Mouse (Mus musculus) stomach, embryonic 15.5 days (tissue): ENCODE data around the gene Elavl3. TPM values are rescaled to one million over a fixed set of nuclear protein-coding genes. Genes with fewer than 3 reads are reported as not detected.

Experiments used
- ATAC-seq: fragments of 200-750 bp; cut with Nextera tagmentation; 2 replicates; pipeline ENCODE4 v1.8.0; 2017; ENCODE audit warnings: low read depth, moderate number of reproducible peaks, moderate TSS enrichment; ENCODE audit not compliant: insufficient read depth, low FRiP score
- H3K27ac ChIP-seq: fragments of 300-500 bp; sonication (generic); 2 replicates; pipeline ENCODE4 v1.5.1; 2015; ENCODE audit warnings: mild to moderate bottlenecking, inconsistent platforms
- H3K27me3 ChIP-seq: fragments of 300-500 bp; sonication (generic); replicated peaks from 2 replicates; pipeline ENCODE4 v1.6.1; 2015; ENCODE audit warnings: inconsistent platforms
- H3K36me3 ChIP-seq: fragments of 300-500 bp; sonication (generic); 2 replicates; pipeline ENCODE4 v1.6.1; 2015; ENCODE audit warnings: inconsistent platforms
- H3K4me1 ChIP-seq: fragments of 300-500 bp; sonication (generic); 2 replicates; pipeline ENCODE4 v1.6.1; 2015; ENCODE audit warnings: inconsistent platforms
- H3K4me2 ChIP-seq: fragments of 300-500 bp; sonication (generic); 2 replicates; pipeline ENCODE4 v1.6.1; 2015; ENCODE audit warnings: mild to moderate bottlenecking, inconsistent platforms
- H3K4me3 ChIP-seq: fragments of 300-500 bp; sonication (generic); replicated peaks from 2 replicates; pipeline ENCODE4 v1.5.1; 2015; ENCODE audit warnings: inconsistent platforms
- H3K9ac ChIP-seq: fragments of 300-500 bp; sonication (generic); 2 replicates; pipeline ENCODE4 v1.6.1; 2015; ENCODE audit warnings: inconsistent platforms
- H3K9me3 ChIP-seq: fragments of 300-500 bp; sonication (generic); 2 replicates; pipeline ENCODE4 v1.6.1; 2016; ENCODE audit warnings: inconsistent platforms
- WGBS: fragments of 180-500 bp; shearing (Covaris S2); methylation state at CpG from one replicate; pipeline ENCODE4 v1.1.7; 2015; 5-methylcytosine and 5-hydroxymethylcytosine counted together
- polyA plus RNA-seq: library from polyadenylated mRNA; unstranded; fragments of >200 nt; fragmentation: Nextera tagmentation; extraction: Ambion mirVana; gene quantifications from 2 replicates; pipeline ENCODE4 v1.2.1, GENCODE M21; 2015

The Elavl3 gene
- polyA plus RNA-seq = 2.8 TPM in 2 replicates

DNA sequence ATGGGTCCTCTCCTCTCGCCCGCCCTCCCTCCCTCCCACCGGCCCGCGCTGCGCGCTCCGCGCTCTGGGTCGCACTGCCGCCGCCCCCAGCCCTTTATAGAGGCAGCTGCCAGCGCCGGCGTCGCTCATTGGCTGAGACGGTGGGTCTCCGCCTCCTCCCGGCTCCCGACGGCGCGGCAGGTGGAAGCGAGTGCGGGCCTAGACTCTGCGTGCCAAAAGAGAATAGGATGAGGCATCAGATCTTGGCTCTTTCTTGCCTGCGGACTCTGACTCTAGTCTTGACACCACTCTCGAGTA lies at the start of gene Elavl3:
Gene Elavl3, minus strand, starts transcription at position 66 of the 297 bp plus-strand sequence.
- no peak; the same call in 1 of the 2 replicates for ATAC-seq
- H3K27ac ChIP-seq = no peak within 1 kb of the TSS
- H3K4me2 ChIP-seq = peak within 1 kb of the TSS; percentile 78
- WGBS = 2% methylated on average over 25 of the region's 28 CpGs
- no peaks in the 10 kb centered on the region for H3K36me3 ChIP-seq
- peaks cover 50% of the 10 kb centered on the region for H3K27me3 ChIP-seq
- no peaks in the 10 kb centered on the region for H3K9me3 ChIP-seq
- H3K4me3 ChIP-seq = peak within 1 kb of the TSS; percentile 37
- peaks cover 23% of the 10 kb centered on the region for H3K4me1 ChIP-seq
- H3K9ac ChIP-seq = no peak within 1 kb of the TSS

DNA sequence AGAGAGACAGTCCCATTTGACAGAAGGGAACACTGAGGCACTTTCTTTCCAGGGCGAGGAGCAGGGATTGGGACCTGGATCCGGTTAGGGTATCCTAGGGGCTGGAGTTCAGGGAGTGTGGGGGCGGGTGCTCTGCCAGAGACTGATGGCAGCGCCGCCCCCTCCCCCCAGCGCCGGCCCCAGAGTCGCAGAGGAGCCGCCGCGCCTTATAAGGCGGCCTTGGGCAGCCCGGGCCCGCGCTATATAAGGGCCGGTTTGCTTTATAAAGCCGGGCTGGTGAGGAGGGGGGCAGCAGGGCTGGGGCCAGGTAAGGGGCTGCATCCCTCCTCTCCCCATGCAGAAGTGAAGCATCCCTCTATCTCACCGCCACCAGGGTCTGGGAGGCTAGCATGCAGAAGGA lies 48.1 kb upstream of the Elavl3 start:
- Histone ChIP-seq H3K4me3 (peak overlapping the region; percentile 23), H3K27me3 (peaks cover 19% of the 10 kb centered on the region), H3K4me2 (peak overlapping the region; percentile 33), H3K9me3 (no peaks in the 10 kb centered on the region), H3K27ac (peak overlapping the region; percentile 62; the same call in 1 of the 2 replicates), H3K36me3 (no peaks in the 10 kb centered on the region), H3K9ac (no peak overlapping the region), H3K4me1 (peaks cover 5% of the 10 kb centered on the region; the same call in 1 of the 2 replicates)
- WGBS = 3% methylated on average over 18 of the region's 18 CpGs
- peak; percentile 40 for ATAC-seq

DNA sequence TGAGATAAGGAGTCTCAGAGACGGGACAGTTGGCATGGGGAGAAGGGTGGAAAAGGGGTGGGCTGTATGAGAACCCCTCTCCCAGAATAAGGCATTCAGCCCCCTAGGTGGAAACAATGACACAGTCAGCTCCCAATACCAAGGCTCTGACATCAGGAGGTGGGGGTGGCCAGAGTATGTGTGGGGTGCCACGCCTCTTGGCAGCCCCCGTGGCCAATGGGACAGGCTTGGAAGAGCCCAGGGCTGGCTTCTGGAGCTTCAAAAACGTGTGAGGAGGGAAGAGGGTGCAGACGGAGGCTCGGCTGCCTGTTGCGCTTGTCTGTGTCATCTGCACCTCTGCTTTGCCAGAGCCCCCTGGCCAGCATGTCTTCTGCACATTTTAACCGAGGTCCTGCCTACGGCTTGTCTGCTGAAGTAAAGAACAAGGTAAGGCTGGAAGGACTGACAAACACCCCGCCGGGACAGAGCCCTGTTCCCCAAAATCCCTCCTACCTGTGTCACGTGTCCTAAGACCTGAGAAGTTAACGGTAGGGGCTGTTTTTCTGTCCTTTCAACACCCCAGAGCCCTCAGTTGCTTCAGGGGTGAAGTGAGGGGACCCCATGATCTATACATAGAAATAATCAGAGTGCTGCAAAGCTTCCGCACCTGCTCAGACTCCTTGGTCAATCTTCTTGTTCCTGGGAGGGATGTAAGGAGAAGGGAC lies 47.3 kb upstream of the Elavl3 start, which contains the start of gene Cnn1:
Gene Cnn1, plus strand, starts transcription at position 224 of the 704 bp plus-strand sequence.
- Histone ChIP-seq H3K36me3 (no peaks in the 10 kb centered on the region), H3K4me2 (peak within 1 kb of the TSS; percentile 33), H3K4me3 (peak within 1 kb of the TSS; percentile 23), H3K9ac (no peak within 1 kb of the TSS), H3K27me3 (peaks cover 19% of the 10 kb centered on the region), H3K4me1 (peaks cover 5% of the 10 kb centered on the region; the same call in 1 of the 2 replicates), H3K9me3 (no peaks in the 10 kb centered on the region), H3K27ac (peak within 1 kb of the TSS; percentile 62; the same call in 1 of the 2 replicates)
- WGBS = 7% methylated on average over 14 of the region's 14 CpGs
- peak; percentile 39; the same call in 1 of the 2 replicates for ATAC-seq

DNA sequence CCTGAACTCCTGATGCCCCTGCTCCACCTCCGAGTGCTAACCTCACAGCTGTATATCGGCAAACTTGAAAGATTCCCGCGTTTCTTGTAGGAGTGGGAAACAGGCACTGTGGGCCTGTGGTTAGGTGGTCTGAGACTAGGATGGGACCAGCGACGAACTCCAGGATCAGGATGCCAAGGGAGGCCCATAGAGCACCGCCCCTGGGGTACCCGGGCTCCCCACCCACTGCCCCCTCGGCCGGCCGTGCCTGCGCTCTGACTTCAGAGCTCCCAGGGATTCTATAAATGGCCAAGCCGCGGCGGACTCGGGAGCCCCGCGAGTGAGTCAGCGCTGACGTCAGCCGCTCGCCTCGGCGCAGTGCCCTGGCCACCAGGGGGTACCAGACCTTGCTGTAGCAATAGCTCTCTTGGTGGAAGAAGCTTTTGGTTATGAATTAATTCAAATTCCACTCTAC lies 44.1 kb upstream of the Elavl3 start:
- Histone ChIP-seq H3K4me2 (peak overlapping the region; percentile 74), H3K9ac (0 out of 2 replicates have a peak overlapping the region, but pooled peaks have one; percentile 29), H3K9me3 (no peaks in the 10 kb centered on the region), H3K27me3 (peaks cover 14% of the 10 kb centered on the region), H3K4me3 (peak overlapping the region; percentile 34), H3K27ac (no peak overlapping the region), H3K36me3 (no peaks in the 10 kb centered on the region), H3K4me1 (peaks cover 5% of the 10 kb centered on the region; the same call in 1 of the 2 replicates)
- peak; percentile 75 for ATAC-seq
- WGBS = under 1% methylated on average over 24 of the region's 24 CpGs

DNA sequence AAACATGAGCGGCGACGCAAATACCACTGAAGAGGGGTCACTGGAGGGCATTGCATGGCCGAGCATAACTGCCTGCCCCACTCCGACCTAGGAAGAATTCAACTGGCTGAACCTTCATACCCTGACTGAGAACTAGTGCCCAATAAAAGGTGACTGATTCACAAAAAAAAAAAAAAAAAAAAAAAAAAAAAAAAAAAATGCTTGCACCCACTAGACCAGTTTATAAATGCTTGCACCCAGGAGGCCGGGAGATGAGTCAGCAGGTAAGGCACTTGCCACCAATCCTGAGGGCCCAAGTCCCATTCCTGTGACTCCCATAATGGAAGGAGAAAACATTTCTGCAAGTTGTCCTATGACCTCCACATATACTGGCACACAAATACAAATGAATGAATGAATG lies 40.9 kb upstream of the Elavl3 start:
- 72% methylated on average over 6 of the region's 6 CpGs for WGBS
- no peak overlapping the region for H3K9ac ChIP-seq
- H3K4me3 ChIP-seq = no peak overlapping the region
- ATAC-seq = no peak
- H3K4me1 ChIP-seq = no peaks in the 10 kb centered on the region
- no peak overlapping the region for H3K4me2 ChIP-seq
- H3K27me3 ChIP-seq = no peaks in the 10 kb centered on the region
- no peaks in the 10 kb centered on the region for H3K9me3 ChIP-seq
- no peak overlapping the region for H3K27ac ChIP-seq
- H3K36me3 ChIP-seq = no peaks in the 10 kb centered on the region

DNA sequence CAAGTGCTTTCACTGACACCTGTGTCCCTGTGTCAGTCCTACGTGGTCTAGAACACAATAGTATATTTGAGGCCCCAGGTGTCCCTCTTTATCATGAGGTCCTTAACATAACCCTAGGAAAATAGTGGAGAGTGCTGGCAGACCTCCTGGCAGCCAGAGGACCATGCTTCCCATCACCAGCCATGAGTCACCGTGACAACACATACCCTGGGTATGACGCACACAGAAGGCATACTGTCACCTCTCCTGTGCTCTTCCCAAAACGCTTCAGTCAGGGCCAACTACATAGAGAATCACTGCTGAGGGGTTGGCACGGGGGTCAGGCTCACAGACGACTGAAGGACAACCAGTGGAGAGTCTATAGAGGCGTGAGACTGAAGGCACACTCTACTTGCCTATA lies 38.2 kb upstream of the Elavl3 start:
- Histone ChIP-seq H3K9ac (no peak overlapping the region), H3K27me3 (no peaks in the 10 kb centered on the region), H3K4me2 (no peak overlapping the region), H3K4me3 (no peak overlapping the region), H3K27ac (no peak overlapping the region), H3K36me3 (no peaks in the 10 kb centered on the region), H3K9me3 (no peaks in the 10 kb centered on the region), H3K4me1 (peaks cover 4% of the 10 kb centered on the region; the same call in 1 of the 2 replicates)
- no peak for ATAC-seq
- WGBS = 79% methylated on average over 7 of the region's 7 CpGs

DNA sequence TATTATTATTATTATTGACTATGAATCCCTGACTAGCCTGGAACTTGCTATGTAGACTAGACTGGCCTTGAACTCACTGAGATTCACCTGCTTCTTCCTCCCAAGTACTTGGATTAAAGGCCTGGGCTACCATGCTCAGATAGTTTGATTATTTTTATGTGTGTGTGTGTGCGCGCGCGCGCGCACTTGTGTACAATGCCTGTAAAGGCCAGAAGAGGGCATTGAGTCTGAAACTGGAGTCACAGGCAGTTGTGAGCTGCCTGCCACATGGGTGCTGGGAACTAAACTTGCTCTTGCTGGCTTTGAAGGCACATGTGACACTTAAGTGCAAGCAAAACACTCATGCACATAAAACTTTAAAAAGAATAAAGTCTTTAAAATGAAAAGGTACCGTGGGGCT lies 37.5 kb upstream of the Elavl3 start:
- Histone ChIP-seq H3K9me3 (no peaks in the 10 kb centered on the region), H3K36me3 (no peaks in the 10 kb centered on the region), H3K4me2 (no peak overlapping the region), H3K27ac (no peak overlapping the region), H3K4me1 (peaks cover 7% of the 10 kb centered on the region; the same call in 1 of the 2 replicates), H3K9ac (no peak overlapping the region), H3K27me3 (no peaks in the 10 kb centered on the region), H3K4me3 (no peak overlapping the region)
- no peak for ATAC-seq
- WGBS = 97% methylated on average over 7 of the region's 7 CpGs

DNA sequence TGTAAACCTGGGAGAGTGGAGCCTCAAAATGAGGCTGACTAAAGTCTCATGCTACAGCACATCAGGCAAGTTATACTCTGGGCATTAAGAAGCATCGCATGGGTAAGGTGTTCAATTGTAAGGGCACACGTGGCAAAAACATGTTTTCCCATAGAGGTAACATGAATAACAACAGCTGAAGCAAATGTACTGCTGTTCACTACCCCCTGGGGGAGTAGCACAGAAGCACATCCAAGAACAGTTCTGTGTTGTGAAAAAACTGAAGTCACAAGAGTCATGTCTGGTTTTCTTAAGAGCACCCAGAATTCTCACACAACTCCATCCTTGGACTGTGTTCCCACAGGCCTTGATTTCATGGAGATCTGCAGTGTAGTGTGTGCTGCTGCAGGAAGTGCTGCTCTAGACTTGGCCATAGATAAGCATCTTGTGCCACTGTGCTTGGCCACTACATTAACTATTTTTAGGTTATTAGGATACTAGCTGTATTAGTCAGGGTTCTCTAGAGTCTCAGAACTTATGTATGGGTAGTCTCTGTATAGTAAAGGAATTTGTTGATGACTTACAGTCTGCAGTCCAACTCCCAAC lies 35.3 kb upstream of the Elavl3 start:
- H3K27me3 ChIP-seq = no peaks in the 10 kb centered on the region

DNA sequence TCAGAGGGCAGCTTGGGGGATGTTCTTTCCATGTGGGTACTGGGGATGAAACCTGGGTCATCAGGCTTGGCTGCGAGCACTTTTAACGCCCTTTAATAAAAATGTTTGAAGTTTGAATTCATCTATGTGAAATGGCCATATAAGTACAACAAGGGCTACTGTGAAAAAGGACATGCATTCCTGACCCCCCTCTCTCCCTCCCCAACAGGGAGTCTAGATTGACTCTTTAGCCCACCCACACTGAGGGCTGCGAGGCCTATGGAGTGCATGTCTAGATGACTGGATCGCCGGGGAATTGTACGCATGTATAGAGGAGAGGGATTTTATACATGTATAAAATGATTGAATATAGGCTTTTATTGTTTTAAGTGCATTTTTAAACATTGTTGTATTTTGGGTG lies 34.2 kb upstream of the Elavl3 start:
- ATAC-seq = no peak
- H3K4me3 ChIP-seq = peak overlapping the region; percentile 67
- H3K27me3 ChIP-seq = no peaks in the 10 kb centered on the region

More for the DNA sequence above, 35.3 kb upstream of the Elavl3 start:
- Histone ChIP-seq H3K27ac (no peak overlapping the region), H3K9me3 (no peaks in the 10 kb centered on the region), H3K4me1 (peaks cover 7% of the 10 kb centered on the region; the same call in 1 of the 2 replicates), H3K9ac (no peak overlapping the region), H3K4me2 (no peak overlapping the region), H3K4me3 (no peak overlapping the region), H3K36me3 (0 out of 2 replicates have a peak, but pooled peaks cover 4% of the 10 kb centered on the region)
- ATAC-seq = no peak
- WGBS = 84% methylated on average over 2 of the region's 2 CpGs

DNA sequence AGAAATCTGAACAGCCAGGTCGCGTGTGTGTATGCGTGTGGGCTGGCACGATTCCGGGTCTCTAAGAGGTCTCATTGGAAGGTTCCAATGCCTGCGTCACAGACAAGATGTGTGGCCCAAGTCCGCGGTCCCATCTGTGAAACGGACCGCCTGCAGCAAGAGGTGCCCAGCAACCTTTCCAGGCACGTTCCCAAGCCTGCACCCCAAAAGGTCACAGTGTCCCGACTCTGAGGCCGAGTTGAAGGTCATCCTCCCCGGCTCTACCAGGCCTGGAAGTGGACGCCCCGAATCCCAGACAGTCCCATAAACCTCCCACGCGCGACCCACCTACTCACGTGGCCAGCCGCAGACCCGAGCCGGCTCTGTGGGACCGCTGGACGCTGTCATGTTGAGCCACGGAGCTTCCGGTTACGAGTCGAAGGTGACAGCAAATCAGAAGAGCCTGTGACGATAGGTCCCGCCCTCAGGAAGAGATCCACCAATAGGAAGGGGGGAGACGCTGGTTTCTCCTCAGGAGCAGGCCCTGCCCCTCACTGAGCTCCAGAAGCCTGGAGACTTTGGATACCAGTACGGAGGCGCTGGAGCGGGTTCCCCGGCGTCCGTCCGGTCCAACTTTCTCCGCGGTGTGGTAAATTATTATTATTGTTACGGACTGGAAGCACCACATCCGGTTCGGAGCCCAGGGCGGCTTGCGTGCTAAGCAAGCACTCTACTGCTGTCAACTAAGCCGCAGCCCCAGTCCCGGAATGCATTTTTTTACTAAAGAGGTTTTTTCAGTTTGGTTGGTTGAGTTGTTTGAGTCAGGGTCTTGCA lies 33.4 kb upstream of the Elavl3 start, which contains the start of gene Ecsit:
Gene Ecsit, minus strand, starts transcription at position 417 of the 813 bp plus-strand sequence.
- peak; percentile 99 for ATAC-seq
- peak within 1 kb of the TSS; percentile 84 for H3K4me2 ChIP-seq
- H3K4me1 ChIP-seq = peaks cover 7% of the 10 kb centered on the region; the same call in 1 of the 2 replicates
- no peaks in the 10 kb centered on the region for H3K27me3 ChIP-seq
- peak within 1 kb of the TSS; percentile 58 for H3K9ac ChIP-seq
- 0 out of 2 replicates have a peak, but pooled peaks cover 4% of the 10 kb centered on the region for H3K36me3 ChIP-seq
- H3K9me3 ChIP-seq = no peaks in the 10 kb centered on the region
- WGBS = under 1% methylated on average over 48 of the region's 48 CpGs
- H3K4me3 ChIP-seq = peak within 1 kb of the TSS; percentile 67
- H3K27ac ChIP-seq = peak within 1 kb of the TSS; percentile 88

More for the DNA sequence above, 34.2 kb upstream of the Elavl3 start:
- H3K4me1 ChIP-seq = peaks cover 7% of the 10 kb centered on the region; the same call in 1 of the 2 replicates
- H3K9me3 ChIP-seq = no peaks in the 10 kb centered on the region
- H3K36me3 ChIP-seq = 0 out of 2 replicates have a peak, but pooled peaks cover 4% of the 10 kb centered on the region
- H3K27ac ChIP-seq = peak overlapping the region; percentile 88
- peak overlapping the region; percentile 44; the same call in 1 of the 2 replicates for H3K9ac ChIP-seq
- H3K4me2 ChIP-seq = peak overlapping the region; percentile 84
- WGBS = 53% methylated on average over 6 of the region's 6 CpGs

DNA sequence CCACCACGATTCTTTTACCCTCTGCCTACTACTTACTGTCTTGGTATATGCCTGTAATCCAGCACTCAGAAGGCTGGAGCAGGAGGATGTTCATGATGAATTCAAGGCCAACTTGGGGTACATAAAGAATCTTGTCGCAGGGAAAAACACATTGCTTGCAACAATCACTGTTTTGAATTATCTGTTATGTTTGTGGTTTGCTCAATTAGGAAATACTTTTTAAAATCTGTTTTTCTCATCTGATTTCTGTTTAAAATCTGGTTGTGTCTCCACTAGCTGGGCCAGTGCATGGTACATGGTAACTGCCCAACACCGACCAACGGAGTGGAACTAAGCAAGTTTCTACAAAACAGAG lies 32.8 kb upstream of the Elavl3 start:
- 32% methylated on average over 4 of the region's 4 CpGs for WGBS
- peaks cover 7% of the 10 kb centered on the region; the same call in 1 of the 2 replicates for H3K4me1 ChIP-seq
- peak overlapping the region; percentile 67 for H3K4me3 ChIP-seq
- no peak for ATAC-seq
- H3K27me3 ChIP-seq = no peaks in the 10 kb centered on the region
- H3K9ac ChIP-seq = peak overlapping the region; percentile 58
- H3K4me2 ChIP-seq = peak overlapping the region; percentile 84
- no peaks in the 10 kb centered on the region for H3K9me3 ChIP-seq
- H3K27ac ChIP-seq = peak overlapping the region; percentile 31; the same call in 1 of the 2 replicates
- 0 out of 2 replicates have a peak, but pooled peaks cover 4% of the 10 kb centered on the region for H3K36me3 ChIP-seq
